Comparison of ENCODE assay signal across 11 mouse cellular contexts in genomic region chr13:117031546-117031945, GRCm38 (mm10). TPM values are rescaled to one million over a fixed set of nuclear protein-coding genes. Genes with fewer than 3 reads are reported as not detected.
DNase-seq lines count a peak whose midpoint lies in the region; ATAC-seq lines count a peak whose summit lies in the region.
"Had no signal": no experiment of that assay in that cellular context is flagged by ENCODE, and none has a peak within 500 bp of the region (broad histone marks: within the 10 kb centered on the region; RNA-seq: fewer than 3 reads in every experiment).

No protein-coding gene starts in this region.

- no peaks in the 10 kb centered on the region for H3K9me3 ChIP-seq in intestine, embryonic 15.5 days
- H3K9me3 ChIP-seq: midbrain, embryonic 12.5 days; neural tube, embryonic 13.5 days had no signal

- H3K9ac ChIP-seq in intestine, embryonic 15.5 days = no peak overlapping the region
- H3K9ac ChIP-seq: midbrain, embryonic 12.5 days; neural tube, embryonic 13.5 days had no signal

- H3K4me2 ChIP-seq in intestine, embryonic 15.5 days (replicated peaks) = no peak overlapping the region
- H3K4me2 ChIP-seq: midbrain, embryonic 12.5 days; neural tube, embryonic 13.5 days had no signal

- H3K27me3 ChIP-seq in intestine, embryonic 15.5 days (replicated peaks) = no peaks in the 10 kb centered on the region
- H3K27me3 ChIP-seq: neural tube, embryonic 13.5 days had no signal

- 52% methylated on average over 6 of the region's 6 CpGs for WGBS in intestine, embryonic 15.5 days

- DNase-seq in spleen, postnatal 36 days (ENCODE audit: low spot score in 2 of 2) = peak; percentile 42 to 48
- DNase-seq in spleen, postnatal 4 days (ENCODE audit: low spot score in 2 of 2) = no peak
- peak; percentile 35 for DNase-seq in lung, postnatal 25 days (ENCODE audit: low spot score)
- DNase-seq in thymus, postnatal 4 days = peak; percentile 39
- no peak for DNase-seq in cerebellum, adult 11 months
- DNase-seq in right cerebral cortex, adult 2 months (ENCODE audit: low spot score in 2 of 2) = no peak
- DNase-seq: liver; right cerebral cortex, postnatal 14 days had no signal

- H3K36me3 ChIP-seq in intestine, embryonic 15.5 days = no peaks in the 10 kb centered on the region
- H3K36me3 ChIP-seq: midbrain, embryonic 12.5 days; neural tube, embryonic 13.5 days had no signal

- H3K27ac ChIP-seq in intestine, embryonic 15.5 days = no peak overlapping the region
- H3K27ac ChIP-seq: midbrain, embryonic 12.5 days; neural tube, embryonic 13.5 days had no signal

- peak; percentile 79 for ATAC-seq in intestine, embryonic 15.5 days

- no peak overlapping the region for H3K4me3 ChIP-seq in intestine, embryonic 15.5 days (replicated peaks)
- H3K4me3 ChIP-seq: midbrain, embryonic 12.5 days; neural tube, embryonic 13.5 days had no signal

- H3K4me1 ChIP-seq in intestine, embryonic 15.5 days (replicated peaks) = no peaks in the 10 kb centered on the region
- H3K4me1 ChIP-seq: midbrain, embryonic 12.5 days had no signal

RNA-seq across cellular contexts. Expression of gene Parp8, which starts 6.2 kb away (rescaled TPM):
- 8.5 and 8.8 TPM in 2 replicates for polyA plus RNA-seq in intestine, embryonic 15.5 days (2015; fragmentation: Nextera tagmentation; extraction: Ambion mirVana)

Comparison
In these comparisons a context has a peak if more than half of its experiments do, and no peak if none do; other contexts are left out.
1. DNase-seq: peak in spleen, postnatal 36 days (2 of 2), lung, postnatal 25 days (single experiment) and thymus, postnatal 4 days (single experiment); none in spleen, postnatal 4 days (0 of 2), cerebellum, adult 11 months (single experiment) and right cerebral cortex, adult 2 months (0 of 2).